In genomic region chr5:86967271-86967670, GRCm38 (mm10) we compare ENCODE assay signal across 30 mouse cellular contexts. TPM values are rescaled to one million over a fixed set of nuclear protein-coding genes. Genes with fewer than 3 reads are reported as not detected.
"Had no signal": no experiment of that assay in that cellular context is flagged by ENCODE, and none has a peak within 500 bp of the region (broad histone marks: within the 10 kb centered on the region; RNA-seq: fewer than 3 reads in every experiment).

No protein-coding gene starts in this region.

RNA-seq across cellular contexts. Expression of gene Ugt2b35, which starts 33.4 kb away (rescaled TPM):
- total RNA-seq: common myeloid progenitor, adult 5-6 weeks; forebrain, postnatal 0 days; gastrocnemius, adult 18-20 months; gastrocnemius, adult 2 months; gastrocnemius, adult 8-10 months; gastrocnemius, postnatal 10 days; gastrocnemius, postnatal 14 days; gastrocnemius, postnatal 25 days; gastrocnemius, postnatal 36 days; granulocyte monocyte progenitor cell, adult 5-6 weeks; heart, adult 18-20 months; heart, adult 2 months had no signal
- polyA plus RNA-seq: cerebellum, adult 2 months; cortical plate, adult 2 months; embryonic facial prominence, embryonic 10.5 days; embryonic facial prominence, embryonic 11.5 days; embryonic facial prominence, embryonic 12.5 days; embryonic facial prominence, embryonic 13.5 days; embryonic facial prominence, embryonic 14.5 days; embryonic facial prominence, embryonic 15.5 days; erythroblast, embryonic 14.5 days; forebrain, embryonic 10.5 days; forebrain, embryonic 11.5 days; forebrain, embryonic 12.5 days; forebrain, embryonic 13.5 days; forebrain, embryonic 14.5 days; forebrain, embryonic 15.5 days; forebrain, embryonic 16.5 days; forebrain, postnatal 0 days; frontal cortex, adult 2 months; gonadal fat pad, adult 2 months; heart, adult 2 months had no signal

RNA-seq across cellular contexts. Expression of gene Ugt2b1, which starts 40.9 kb away (rescaled TPM):
- total RNA-seq: common myeloid progenitor, adult 5-6 weeks; forebrain, postnatal 0 days; gastrocnemius, adult 18-20 months; gastrocnemius, adult 2 months; gastrocnemius, postnatal 10 days; gastrocnemius, postnatal 14 days; gastrocnemius, postnatal 25 days; gastrocnemius, postnatal 36 days; granulocyte monocyte progenitor cell, adult 5-6 weeks; heart, adult 18-20 months; heart, adult 2 months had no signal
- polyA plus RNA-seq: cerebellum, adult 2 months; cortical plate, adult 2 months; embryonic facial prominence, embryonic 10.5 days; embryonic facial prominence, embryonic 11.5 days; embryonic facial prominence, embryonic 12.5 days; embryonic facial prominence, embryonic 13.5 days; embryonic facial prominence, embryonic 14.5 days; embryonic facial prominence, embryonic 15.5 days; erythroblast, embryonic 14.5 days; forebrain, embryonic 10.5 days; forebrain, embryonic 11.5 days; forebrain, embryonic 12.5 days; forebrain, embryonic 13.5 days; forebrain, embryonic 14.5 days; forebrain, embryonic 15.5 days; forebrain, embryonic 16.5 days; forebrain, postnatal 0 days; frontal cortex, adult 2 months; heart, adult 2 months had no signal
